10 mouse cellular contexts compared by ENCODE assay signal in genomic region chr7:19520032-19520431, GRCm38 (mm10). TPM values are rescaled to one million over a fixed set of nuclear protein-coding genes. Genes with fewer than 3 reads are reported as not detected.
DNase-seq lines count a peak whose midpoint lies in the region; ATAC-seq and TF ChIP-seq lines count a peak whose summit lies in the region.
"Had no signal": no experiment of that assay in that cellular context is flagged by ENCODE, and none has a peak within 500 bp of the region (broad histone marks: within the 10 kb centered on the region; RNA-seq: fewer than 3 reads in every experiment).

No protein-coding gene starts in this region.

- no peak for TF ChIP-seq EP300 in ES-Bruce4 (IDR thresholded peaks at IDR 0.05; ENCODE audit: insufficient read depth, low read depth, low read length)

- 8% methylated on average over 23 of the region's 23 CpGs for WGBS in hindbrain, embryonic 14.5 days
- WGBS in midbrain, embryonic 10.5 days = 3% methylated on average over 23 of the region's 23 CpGs

- no peak for TF ChIP-seq CTCF in ES-Bruce4 (IDR thresholded peaks at IDR 0.05; ENCODE audit: low read depth, low read length)

- no peaks in the 10 kb centered on the region for H3K36me3 ChIP-seq in ES-Bruce4 (ENCODE audit: control insufficient read depth, insufficient read depth, low read length, poor library complexity, severe bottlenecking)
- no peaks in the 10 kb centered on the region for H3K36me3 ChIP-seq in hindbrain, embryonic 14.5 days (replicated peaks; ENCODE audit: control insufficient read depth, insufficient read depth)
- no peaks in the 10 kb centered on the region for H3K36me3 ChIP-seq in midbrain, embryonic 10.5 days

- peak overlapping the region; percentile 40 for H3K4me2 ChIP-seq in hindbrain, embryonic 14.5 days (replicated peaks)

- H3K4me1 ChIP-seq in ES-Bruce4 (ENCODE audit: control insufficient read depth, insufficient read depth, low read length) = no peaks in the 10 kb centered on the region
- peaks cover 25% of the 10 kb centered on the region for H3K4me1 ChIP-seq in hindbrain, embryonic 14.5 days (replicated peaks; ENCODE audit: control insufficient read depth, insufficient read depth, low read length)
- peaks cover 42% of the 10 kb centered on the region for H3K4me1 ChIP-seq in midbrain, embryonic 10.5 days

- H3K4me3 ChIP-seq in ES-Bruce4 (ENCODE audit: low read depth, low read length) = peak overlapping the region; percentile 49
- peak overlapping the region; percentile 16 for H3K4me3 ChIP-seq in hindbrain, embryonic 14.5 days (replicated peaks; ENCODE audit: low read length)
- peak overlapping the region; percentile 49 for H3K4me3 ChIP-seq in midbrain, embryonic 10.5 days

- ATAC-seq in hindbrain, embryonic 14.5 days (ENCODE audit: low FRiP score) = no peak

- peak; percentile 35 for DNase-seq in embryo, embryonic 11 days
- DNase-seq in embryo, embryonic 10.5 days (ENCODE audit: low spot score) = no peak
- no peak for DNase-seq in hindbrain, embryonic 14.5 days (ENCODE audit: low spot score)
- DNase-seq in midbrain, embryonic 10.5 days (ENCODE audit: low spot score) = no peak
- DNase-seq in gastrocnemius, postnatal 25 days = no peak
- DNase-seq in urinary bladder, postnatal 36 days (ENCODE audit: low spot score in 2 of 2) = no peak
- DNase-seq in right cerebral cortex, adult 18-20 months = no peak
- DNase-seq: cerebellum, postnatal 25 days; kidney, postnatal 14 days had no signal

- H3K27me3 ChIP-seq in ES-Bruce4 (ENCODE audit: control insufficient read depth, insufficient read depth, low read length, poor library complexity, severe bottlenecking) = no peaks in the 10 kb centered on the region
- peaks cover 68% of the 10 kb centered on the region for H3K27me3 ChIP-seq in hindbrain, embryonic 14.5 days (ENCODE audit: control insufficient read depth, insufficient read depth, low read length)
- peaks cover 100% of the 10 kb centered on the region for H3K27me3 ChIP-seq in midbrain, embryonic 10.5 days (ENCODE audit: low read depth, poor library complexity, severe bottlenecking)

- H3K9me3 ChIP-seq in ES-Bruce4 (replicated peaks; ENCODE audit: control insufficient read depth, insufficient read depth, low read length, poor library complexity, severe bottlenecking) = no peaks in the 10 kb centered on the region
- no peaks in the 10 kb centered on the region for H3K9me3 ChIP-seq in hindbrain, embryonic 14.5 days (ENCODE audit: control insufficient read depth, low read length)
- H3K9me3 ChIP-seq in midbrain, embryonic 10.5 days (replicated peaks) = no peaks in the 10 kb centered on the region

- H3K27ac ChIP-seq in ES-Bruce4 (ENCODE audit: insufficient read depth, low read length) = no peak overlapping the region
- H3K27ac ChIP-seq in hindbrain, embryonic 14.5 days = no peak overlapping the region
- H3K27ac ChIP-seq in midbrain, embryonic 10.5 days (replicated peaks) = peak overlapping the region; percentile 65

- H3K9ac ChIP-seq in ES-Bruce4 (ENCODE audit: low read depth, poor library complexity, severe bottlenecking) = peak overlapping the region; percentile 25; the same call in 1 of the 2 replicates
- peak overlapping the region; percentile 51 for H3K9ac ChIP-seq in hindbrain, embryonic 14.5 days

- TF ChIP-seq POLR2A in ES-Bruce4 (IDR thresholded peaks at IDR 0.05; ENCODE audit: insufficient read depth, low read length) = no peak

RNA-seq across cellular contexts. Expression of gene Nkpd1, which starts 2.4 kb away (rescaled TPM):
- 0.23 and 0.34 TPM in 2 replicates for polyA plus RNA-seq in ES-Bruce4 (2011; ENCODE audit: insufficient read depth, insufficient read length, low read depth, missing spikeins)
- polyA plus RNA-seq in hindbrain, embryonic 14.5 days (2014; fragmentation: Nextera tagmentation; extraction: Ambion mirVana) = 0.98 and 1.1 TPM in 2 replicates
- 0.06 TPM in 2 replicates for polyA plus RNA-seq in midbrain, embryonic 10.5 days (2016; fragmentation: Nextera tagmentation; extraction: Ambion mirVana)
- not detected for total RNA-seq in gastrocnemius, postnatal 25 days (2021)

RNA-seq across cellular contexts. Expression of gene Trappc6a, which starts 11.8 kb away (rescaled TPM):
- 23.5 and 33.6 TPM in 2 replicates for polyA plus RNA-seq in ES-Bruce4 (2011; ENCODE audit: insufficient read depth, insufficient read length, low read depth, missing spikeins)
- polyA plus RNA-seq in hindbrain, embryonic 14.5 days (2014; fragmentation: Nextera tagmentation; extraction: Ambion mirVana) = 34.2 and 38.8 TPM in 2 replicates
- 65.2 and 68.2 TPM in 2 replicates for polyA plus RNA-seq in midbrain, embryonic 10.5 days (2016; fragmentation: Nextera tagmentation; extraction: Ambion mirVana)
- 10 to 100 TPM in 1 of 2 experiments, 1 to 10 TPM in 1; 8.8 to 10.6 TPM for total RNA-seq in gastrocnemius, postnatal 25 days (2021)

RNA-seq across cellular contexts. Expression of gene Bloc1s3, which starts 11.9 kb away (rescaled TPM):
- 5.7 and 6.9 TPM in 2 replicates for polyA plus RNA-seq in ES-Bruce4 (2011; ENCODE audit: insufficient read depth, insufficient read length, low read depth, missing spikeins)
- 2.6 and 3.6 TPM in 2 replicates for polyA plus RNA-seq in hindbrain, embryonic 14.5 days (2014; fragmentation: Nextera tagmentation; extraction: Ambion mirVana)
- polyA plus RNA-seq in midbrain, embryonic 10.5 days (2016; fragmentation: Nextera tagmentation; extraction: Ambion mirVana) = 2.3 and 2.4 TPM in 2 replicates
- total RNA-seq in gastrocnemius, postnatal 25 days (2021) = 1 to 10 TPM; 1.7 to 1.9 TPM

RNA-seq across cellular contexts. Expression of gene Ppp1r37, which starts 42.8 kb away (rescaled TPM):
- polyA plus RNA-seq in ES-Bruce4 (2011; ENCODE audit: insufficient read depth, insufficient read length, low read depth, missing spikeins) = 16.1 and 19.1 TPM in 2 replicates
- polyA plus RNA-seq in hindbrain, embryonic 14.5 days (2014; fragmentation: Nextera tagmentation; extraction: Ambion mirVana) = 12.7 and 12.9 TPM in 2 replicates
- polyA plus RNA-seq in midbrain, embryonic 10.5 days (2016; fragmentation: Nextera tagmentation; extraction: Ambion mirVana) = 20.3 and 20.5 TPM in 2 replicates
- 10 to 100 TPM; 34.5 to 38.6 TPM for total RNA-seq in gastrocnemius, postnatal 25 days (2021)

RNA-seq across cellular contexts. Expression of gene Exoc3l2, which starts 56.9 kb away (rescaled TPM):
- 3.0 and 3.8 TPM in 2 replicates for polyA plus RNA-seq in ES-Bruce4 (2011; ENCODE audit: insufficient read depth, insufficient read length, low read depth, missing spikeins)
- polyA plus RNA-seq in hindbrain, embryonic 14.5 days (2014; fragmentation: Nextera tagmentation; extraction: Ambion mirVana) = 0.79 and 0.87 TPM in 2 replicates
- polyA plus RNA-seq in midbrain, embryonic 10.5 days (2016; fragmentation: Nextera tagmentation; extraction: Ambion mirVana) = 0.75 and 0.81 TPM in 2 replicates
- total RNA-seq in gastrocnemius, postnatal 25 days (2021) = under 1 TPM; 0.56 to 0.67 TPM
